Mouse (Mus musculus) lung, embryonic 14.5 days (tissue): ENCODE data around the gene Ifnar1. TPM values are rescaled to one million over a fixed set of nuclear protein-coding genes. Genes with fewer than 3 reads are reported as not detected.

Experiments
- ATAC-seq: fragments of 200-750 bp; cut with Nextera tagmentation; 2 replicates; pipeline ENCODE4 v1.8.0; 2017; ENCODE audit warnings: mild to moderate bottlenecking, moderate TSS enrichment, moderate library complexity; ENCODE audit not compliant: insufficient read depth
- DNase-seq: peaks from one replicate; pipeline ENCODE4 v3.0.0-alpha.2; 2015
- H3K27ac ChIP-seq: fragments of 300-500 bp; sonication (generic); 2 replicates; pipeline ENCODE4 v1.5.1; 2014; ENCODE audit warnings: low read depth, mild to moderate bottlenecking, moderate library complexity
- H3K27me3 ChIP-seq: fragments of 300-500 bp; sonication (generic); 2 replicates; pipeline ENCODE4 v1.6.1; 2014; ENCODE audit warnings: low read length, control low read depth; ENCODE audit not compliant: insufficient read depth
- H3K36me3 ChIP-seq: fragments of 300-500 bp; sonication (generic); 2 replicates; pipeline ENCODE4 v1.6.1; 2014; ENCODE audit warnings: control low read depth; ENCODE audit not compliant: insufficient read depth
- H3K4me1 ChIP-seq: fragments of 300-500 bp; sonication (generic); 2 replicates; pipeline ENCODE4 v1.6.1; 2014; ENCODE audit warnings: antibody characterized with exemption, control low read depth; ENCODE audit not compliant: insufficient read depth
- H3K4me2 ChIP-seq: fragments of 300-500 bp; sonication (generic); 2 replicates; pipeline ENCODE4 v1.6.1; 2014; ENCODE audit warnings: mild to moderate bottlenecking
- H3K4me3 ChIP-seq: fragments of 300-500 bp; sonication (generic); 2 replicates; pipeline ENCODE4 v1.5.1; 2014; ENCODE audit warnings: low read depth, low read length
- H3K9ac ChIP-seq: fragments of 300-500 bp; sonication (generic); 2 replicates; pipeline ENCODE4 v1.6.1; 2014
- H3K9me3 ChIP-seq: fragments of 300-500 bp; sonication (generic); 2 replicates; pipeline ENCODE4 v1.6.1; 2016; ENCODE audit warnings: low read depth, low read length, control low read depth
- CTCF ChIP-seq: IDR thresholded peaks from 2 replicates; pipeline ENCODE4 v1.5.1; 2016; ENCODE audit warnings: antibody characterized with exemption, low read depth
- WGBS: fragments of 180-500 bp; shearing (Covaris S2); extraction: QIAGEN DNeasy Blood & Tissue Kit; methylation state at CpG from one replicate; pipeline ENCODE4 v1.1.7; 2014; 5-methylcytosine and 5-hydroxymethylcytosine counted together
- polyA plus RNA-seq: library from polyadenylated mRNA; unstranded; fragments of >200 nt; fragmentation: Nextera tagmentation; extraction: Ambion mirVana; gene quantifications from 2 replicates; pipeline ENCODE4 v1.2.1, GENCODE M21; 2014

Gene Ifnar1
- polyA plus RNA-seq, 1 experiment from 2014 or later = 73.6 TPM

DNA sequence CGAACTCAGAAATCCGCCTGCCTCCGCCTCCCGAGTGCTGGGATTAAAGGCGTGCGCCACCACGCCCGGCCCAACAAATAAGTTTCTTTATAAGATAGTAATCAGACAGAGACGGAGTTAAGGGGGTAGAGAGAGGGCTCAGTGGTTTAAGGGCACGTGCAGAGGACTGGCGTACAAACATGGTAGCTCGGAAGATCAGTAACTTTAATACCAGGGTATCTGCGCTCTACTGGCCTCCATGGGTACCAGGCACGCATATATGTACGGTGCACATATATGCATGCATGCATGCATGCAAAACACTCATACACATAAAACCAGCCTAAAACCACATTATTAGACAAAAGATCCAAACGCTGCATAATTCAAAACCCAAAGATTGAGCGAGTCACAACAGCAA lies 651 bp upstream of the Ifnar1 start:
- Histone ChIP-seq H3K4me3 (peak overlapping the region; percentile 94), H3K27ac (peak overlapping the region; percentile 97), H3K9ac (peak overlapping the region; percentile 66), H3K27me3 (no peaks in the 10 kb centered on the region), H3K4me1 (peaks cover 5% of the 10 kb centered on the region), H3K4me2 (peak overlapping the region; percentile 69), H3K9me3 (no peaks in the 10 kb centered on the region), H3K36me3 (peaks cover 14% of the 10 kb centered on the region; the same call in 1 of the 2 replicates)
- DNase-seq (peak; percentile 20), ATAC-seq (peak; percentile 18; the same call in 1 of the 2 replicates)
- TF ChIP-seq CTCF = no peak
- WGBS = 47% methylated on average over 17 of the region's 17 CpGs

DNA sequence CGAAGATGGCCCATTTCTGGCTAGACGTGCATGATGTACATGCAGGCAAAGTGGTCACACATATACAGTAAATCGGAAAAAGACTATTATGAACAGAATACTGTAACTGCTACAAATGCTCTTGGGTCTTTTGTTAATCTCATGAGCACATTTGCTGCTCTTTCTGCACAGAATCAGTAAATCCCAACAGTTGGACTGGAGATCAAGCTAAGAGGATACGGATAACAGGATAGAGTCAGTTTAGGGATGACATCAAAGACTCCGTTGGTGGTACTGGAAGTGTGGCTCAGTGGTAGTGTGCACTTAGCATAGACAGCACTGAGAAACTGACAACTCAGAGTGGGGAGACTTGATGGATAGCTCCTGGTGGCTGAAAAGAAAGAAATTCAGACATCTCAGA lies 803 bp downstream of the Ifnar1 start:
- no peak for ATAC-seq
- no peak for DNase-seq

DNA sequence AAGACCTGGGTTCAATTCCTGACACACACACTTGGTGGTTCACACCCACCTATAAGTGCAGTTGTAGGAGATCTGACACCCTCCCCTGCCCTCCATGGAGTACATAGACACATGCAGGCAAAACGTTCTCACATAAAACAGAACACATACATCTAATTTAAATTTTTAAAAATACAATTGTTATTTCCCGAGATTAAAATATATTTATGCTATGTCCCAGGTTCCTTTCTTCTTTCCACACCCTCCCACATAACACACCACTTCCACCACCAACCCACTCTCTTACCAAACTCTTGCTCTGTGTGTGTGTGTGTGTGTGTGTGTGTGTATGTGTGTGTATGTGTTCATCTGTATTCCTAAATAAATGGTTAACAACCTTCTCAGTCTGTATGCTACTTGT lies 3.0 kb downstream of the Ifnar1 start:
- TF ChIP-seq CTCF = no peak
- H3K27ac ChIP-seq = no peak overlapping the region
- H3K36me3 ChIP-seq = peaks cover 46% of the 10 kb centered on the region
- no peak overlapping the region for H3K9ac ChIP-seq
- no peak overlapping the region for H3K4me2 ChIP-seq
- 86% methylated on average over 2 of the region's 2 CpGs for WGBS
- ATAC-seq (no peak), DNase-seq (no peak)
- no peaks in the 10 kb centered on the region for H3K27me3 ChIP-seq
- no peak overlapping the region for H3K4me3 ChIP-seq
- no peaks in the 10 kb centered on the region for H3K9me3 ChIP-seq
- peaks cover 5% of the 10 kb centered on the region for H3K4me1 ChIP-seq

More for the DNA sequence above, 803 bp downstream of the Ifnar1 start:
- H3K36me3 ChIP-seq = peaks cover 29% of the 10 kb centered on the region
- peaks cover 5% of the 10 kb centered on the region for H3K4me1 ChIP-seq
- H3K9me3 ChIP-seq = no peaks in the 10 kb centered on the region
- H3K9ac ChIP-seq = peak overlapping the region; percentile 89
- peak overlapping the region; percentile 69 for H3K4me2 ChIP-seq
- H3K4me3 ChIP-seq = peak overlapping the region; percentile 94
- 19% methylated on average over 5 of the region's 5 CpGs for WGBS
- peak overlapping the region; percentile 97; the same call in 1 of the 2 replicates for H3K27ac ChIP-seq
- TF ChIP-seq CTCF = no peak
- no peaks in the 10 kb centered on the region for H3K27me3 ChIP-seq

DNA sequence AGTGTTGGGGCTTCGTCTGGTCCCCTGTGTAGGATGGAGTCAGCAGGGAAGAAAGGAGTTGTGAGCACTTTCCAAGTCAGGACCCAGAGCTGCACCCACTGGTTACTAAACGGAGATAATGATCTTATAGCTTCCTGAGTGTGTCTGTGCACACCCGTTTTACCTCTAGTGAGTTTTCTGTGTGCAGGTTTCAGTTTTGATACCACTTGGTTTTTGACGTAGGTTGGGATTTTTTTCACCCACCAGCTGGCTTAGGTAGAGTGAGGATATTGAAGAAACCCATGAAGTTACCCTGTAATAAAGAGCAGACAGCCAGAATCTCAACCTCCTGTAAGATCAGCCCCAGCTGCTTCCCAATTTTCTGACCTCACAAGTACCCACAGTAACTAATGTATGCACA lies 5.9 kb downstream of the Ifnar1 start:
- no peak overlapping the region for H3K9ac ChIP-seq
- H3K4me3 ChIP-seq = no peak overlapping the region
- ATAC-seq = no peak
- no peak for TF ChIP-seq CTCF
- no peak overlapping the region for H3K27ac ChIP-seq
- DNase-seq = no peak
- H3K4me1 ChIP-seq = peaks cover 3% of the 10 kb centered on the region
- H3K36me3 ChIP-seq = peaks cover 73% of the 10 kb centered on the region
- H3K9me3 ChIP-seq = no peaks in the 10 kb centered on the region
- 83% methylated on average over 4 of the region's 4 CpGs for WGBS
- no peak overlapping the region for H3K4me2 ChIP-seq
- H3K27me3 ChIP-seq = no peaks in the 10 kb centered on the region

DNA sequence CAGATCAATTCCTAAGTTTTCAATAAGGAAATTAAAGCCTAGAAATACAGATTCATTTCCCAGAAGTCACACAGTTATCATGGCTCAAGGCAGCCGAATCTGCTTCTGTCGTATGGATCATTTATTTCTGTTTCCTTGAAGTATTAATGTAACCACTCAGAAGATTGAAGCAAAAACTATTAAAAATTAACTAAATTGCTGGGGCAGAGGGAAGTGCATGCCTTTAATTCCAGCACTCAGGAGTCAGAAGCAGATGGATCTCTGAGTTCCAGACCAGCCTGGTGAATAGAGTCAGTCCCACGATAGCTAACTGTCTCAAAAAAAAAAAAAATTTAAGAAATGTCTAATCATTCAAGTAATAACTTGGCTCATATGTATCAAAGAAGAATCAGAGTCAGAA lies 6.4 kb downstream of the Ifnar1 start:
- Histone ChIP-seq H3K36me3 (peaks cover 75% of the 10 kb centered on the region), H3K9me3 (no peaks in the 10 kb centered on the region), H3K27me3 (no peaks in the 10 kb centered on the region), H3K4me1 (no peaks in the 10 kb centered on the region), H3K4me3 (no peak overlapping the region), H3K27ac (no peak overlapping the region), H3K4me2 (no peak overlapping the region), H3K9ac (no peak overlapping the region)
- no peak for DNase-seq
- 79% methylated on average over 3 of the region's 3 CpGs for WGBS
- TF ChIP-seq CTCF = no peak
- ATAC-seq = no peak

DNA sequence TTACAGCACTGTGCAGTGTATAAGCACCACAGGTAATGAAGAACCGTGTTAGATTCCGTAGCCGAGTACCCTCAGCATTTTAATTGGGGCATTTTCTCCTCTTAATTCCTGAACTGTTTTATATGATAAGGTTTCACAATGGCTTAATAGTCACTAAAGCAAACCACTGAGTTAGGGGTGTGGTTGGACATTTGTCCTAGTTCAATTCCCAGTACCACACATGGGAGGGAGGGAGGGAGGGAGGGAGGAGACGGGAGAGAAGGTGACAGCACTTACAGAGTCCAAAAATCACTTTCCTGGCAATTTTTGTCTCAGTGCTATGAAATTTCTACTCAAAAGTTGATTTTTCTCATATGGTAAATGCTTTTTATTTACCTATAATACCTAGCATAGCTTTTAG lies 10.5 kb downstream of the Ifnar1 start:
- Histone ChIP-seq H3K4me1 (no peaks in the 10 kb centered on the region), H3K36me3 (peaks cover 92% of the 10 kb centered on the region), H3K9me3 (no peaks in the 10 kb centered on the region), H3K9ac (no peak overlapping the region), H3K4me2 (no peak overlapping the region), H3K27me3 (no peaks in the 10 kb centered on the region), H3K4me3 (no peak overlapping the region), H3K27ac (no peak overlapping the region)
- no peak for TF ChIP-seq CTCF
- WGBS = 90% methylated on average over 4 of the region's 4 CpGs
- ATAC-seq (no peak), DNase-seq (no peak)

DNA sequence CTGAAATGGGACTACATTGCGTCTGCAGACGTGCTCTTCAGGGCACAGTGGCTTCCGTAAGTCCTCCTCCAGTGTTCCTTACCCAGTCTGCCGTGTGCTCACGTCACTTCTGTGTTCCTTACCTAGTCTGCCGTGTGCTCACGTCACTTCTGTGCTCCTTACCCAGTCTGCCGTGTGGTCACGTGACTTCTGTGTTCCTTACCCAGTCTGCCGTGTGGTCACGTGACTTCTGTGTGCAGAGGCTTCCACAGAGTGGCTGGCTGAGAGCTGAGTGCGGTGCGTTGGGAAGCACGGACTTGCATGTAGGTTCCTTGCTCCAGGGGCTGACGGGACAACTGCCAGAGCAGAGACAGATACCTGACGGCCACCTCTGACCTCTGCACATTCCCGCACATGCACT lies 11.2 kb downstream of the Ifnar1 start:
- TF ChIP-seq CTCF = no peak
- WGBS = 92% methylated on average over 17 of the region's 17 CpGs
- peaks cover 94% of the 10 kb centered on the region for H3K36me3 ChIP-seq
- H3K4me1 ChIP-seq = no peaks in the 10 kb centered on the region
- H3K27ac ChIP-seq = no peak overlapping the region
- no peak overlapping the region for H3K4me2 ChIP-seq
- DNase-seq (no peak), ATAC-seq (no peak)
- no peak overlapping the region for H3K4me3 ChIP-seq
- no peak overlapping the region for H3K9ac ChIP-seq
- H3K27me3 ChIP-seq = no peaks in the 10 kb centered on the region
- H3K9me3 ChIP-seq = no peaks in the 10 kb centered on the region

DNA sequence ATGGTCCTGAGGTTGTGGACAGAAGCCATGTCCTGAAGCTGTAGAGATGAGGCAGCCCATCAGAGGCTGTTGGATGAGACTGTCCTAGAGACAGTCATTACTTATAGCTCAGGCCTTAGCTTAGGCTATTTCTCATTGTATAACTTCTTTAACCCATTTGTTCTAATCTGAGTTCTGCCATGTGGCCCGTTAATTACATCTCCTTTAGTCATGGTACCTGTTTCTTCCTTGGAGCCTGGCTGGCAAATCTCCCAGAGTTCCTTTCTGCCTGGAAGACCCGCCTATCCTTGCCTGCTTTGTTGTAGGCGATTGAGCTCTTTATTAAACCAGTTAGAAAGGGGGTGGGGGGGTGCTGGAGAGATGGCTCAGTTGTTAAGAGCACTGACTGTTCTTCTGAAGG lies 11.7 kb downstream of the Ifnar1 start:
- ATAC-seq (no peak), DNase-seq (no peak)
- Histone ChIP-seq H3K4me2 (no peak overlapping the region), H3K4me3 (no peak overlapping the region), H3K9me3 (no peaks in the 10 kb centered on the region), H3K27me3 (no peaks in the 10 kb centered on the region), H3K9ac (no peak overlapping the region), H3K27ac (no peak overlapping the region), H3K4me1 (no peaks in the 10 kb centered on the region), H3K36me3 (peaks cover 94% of the 10 kb centered on the region)
- no peak for TF ChIP-seq CTCF
- 87% methylated on average over 3 of the region's 3 CpGs for whole genome bisulfite sequencing
